Mouse (Mus musculus): Measurements from ENCODE around the gene Bcl7c.

DNA sequence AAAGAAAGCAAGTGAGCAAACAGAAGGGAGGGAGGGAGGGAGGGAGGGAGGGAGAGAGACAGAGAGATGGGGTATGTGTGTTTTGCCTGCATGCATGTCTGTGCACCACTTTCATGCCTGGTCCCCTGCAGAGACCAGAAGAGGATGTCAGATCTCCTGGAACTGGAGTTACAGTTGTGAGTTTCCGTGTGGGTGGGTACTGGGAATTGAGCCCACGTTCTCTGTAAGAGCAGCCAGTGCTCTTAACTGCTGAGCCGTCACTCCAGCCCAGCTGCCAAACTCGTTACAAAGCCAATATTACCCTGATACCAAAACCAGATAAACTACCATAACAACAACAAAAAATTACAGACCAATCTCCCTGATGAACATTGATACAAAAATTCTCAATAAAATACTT lies 67.5 kb downstream of the Bcl7c start:
- no peak for TF ChIP-seq POLR2A (IDR thresholded peaks at IDR 0.05; ENCODE audit: insufficient read depth, low read depth, low read length)
- no peak for TF ChIP-seq CTCF (IDR thresholded peaks at IDR 0.05; ENCODE audit: insufficient read depth, low read depth, low read length)
